Mouse (Mus musculus) CD8-positive naive resting alpha-beta T cell, adult 2 months (primary cell): ENCODE measurements at regions not wholly inside any gene's neighbourhood (a gene's known extent, or its start where the extent isn't known, plus 50 kb on each side); places are given as distances from the start of the nearest gene placed in this dataset.
"Not testable (repeated sequence)": the region's sequence is repeated elsewhere in the genome, so short reads cannot be mapped to it uniquely, and the experiment has no call there.

Source experiments
- DNase-seq, 2 experiments: peaks; one replicate each; pipeline ENCODE4 v3.0.0; 2022; ENCODE audit warnings: low read depth in 2 of 2, low spot score in 2 of 2

GRCm38 (mm10) chr1:47646681-47647080, 754.0 kb upstream of the Slc39a10 start:
- DNase-seq: no peak

- DNase-seq: no peak
These were observed 713.9 kb upstream of the Slc39a10 start for GRCm38 (mm10) chr1:47606597-47606996.

GRCm38 (mm10) chr1:47603989-47604360, 711.3 kb upstream of the Slc39a10 start:
- no peak for DNase-seq

- no peak for DNase-seq
These were observed 710.8 kb upstream of the Slc39a10 start for GRCm38 (mm10) chr1:47603294-47603988.

GRCm38 (mm10) chr1:47593641-47594040, 701.0 kb upstream of the Slc39a10 start:
- DNase-seq: not testable (repeated sequence)

GRCm38 (mm10) chr1:47545606-47546005, 653.0 kb upstream of the Slc39a10 start:
- DNase-seq: no peak

- no peak for DNase-seq
These were observed 618.8 kb upstream of the Slc39a10 start for GRCm38 (mm10) chr1:47511426-47511825.

GRCm38 (mm10) chr1:47507801-47508200, 615.1 kb upstream of the Slc39a10 start:
- DNase-seq: no peak

- no peak for DNase-seq
These were observed 596.0 kb upstream of the Slc39a10 start for GRCm38 (mm10) chr1:47488581-47489204.

GRCm38 (mm10) chr1:47486087-47486486, 593.4 kb upstream of the Slc39a10 start:
- no peak for DNase-seq

GRCm38 (mm10) chr1:47479059-47479458, 586.4 kb upstream of the Slc39a10 start:
- no peak for DNase-seq

GRCm38 (mm10) chr1:47466573-47467253, 574.1 kb upstream of the Slc39a10 start:
- no peak for DNase-seq

GRCm38 (mm10) chr1:47448737-47449489, 556.3 kb upstream of the Slc39a10 start:
- no peak for DNase-seq

GRCm38 (mm10) chr1:47448070-47448469, 555.4 kb upstream of the Slc39a10 start:
- no peak for DNase-seq

- no peak for DNase-seq
These were observed 553.4 kb upstream of the Slc39a10 start for GRCm38 (mm10) chr1:47446021-47446420.

GRCm38 (mm10) chr1:47432829-47433228, 540.2 kb upstream of the Slc39a10 start:
- no peak for DNase-seq

- no peak for DNase-seq
These were observed 512.5 kb upstream of the Slc39a10 start for GRCm38 (mm10) chr1:47405164-47405563.

- no peak for DNase-seq
These were observed 493.9 kb upstream of the Slc39a10 start for GRCm38 (mm10) chr1:47386579-47386978.

- DNase-seq: no peak
These were observed 486.1 kb upstream of the Slc39a10 start for GRCm38 (mm10) chr1:47378795-47379194.

GRCm38 (mm10) chr1:47339718-47340439, 447.2 kb upstream of the Slc39a10 start:
- DNase-seq: no peak

- DNase-seq: no peak
These were observed 418.0 kb upstream of the Slc39a10 start for GRCm38 (mm10) chr1:47310572-47311075.
